Mouse (Mus musculus) MEL (cell line): ENCODE measurements around the gene Csrnp1. TPM values are rescaled to one million over a fixed set of nuclear protein-coding genes. Genes with fewer than 3 reads are reported as not detected.

ENCODE experiments used
- DNase-seq: peaks from one replicate; pipeline ENCODE4 v3.0.0; 2011; ENCODE audit warnings: low read depth, low spot score
- H3K27ac ChIP-seq: 2 replicates; pipeline ENCODE4 v1.5.1; 2012; ENCODE audit warnings: low read depth, mild to moderate bottlenecking, control low read depth, low read length, moderate library complexity; ENCODE audit not compliant: control insufficient read depth
- H3K27me3 ChIP-seq, 2 experiments: fragments of 150-350 bp in 1 of 2; sonication (generic) in 1 of 2; 2 replicates each; pipeline ENCODE4 v1.6.1; 2012; ENCODE audit warnings: low read length in 2 of 2, mild to moderate bottlenecking in 2 of 2, improper control_type of control experiment in 1 of 2, moderate library complexity in 1 of 2; ENCODE audit not compliant: insufficient read depth in 2 of 2, control insufficient read depth in 1 of 2
- H3K36me3 ChIP-seq, 2 experiments: 2 replicates each; pipeline ENCODE4 v1.6.1; 2012 to 2014; ENCODE audit warnings: low read length in 2 of 2, improper control_type of control experiment in 1 of 2, inconsistent platforms in 1 of 2, mild to moderate bottlenecking in 1 of 2; ENCODE audit not compliant: insufficient read depth in 2 of 2, control insufficient read depth in 1 of 2
- H3K4me1 ChIP-seq, 2 experiments: fragments of 150-350 bp in 1 of 2; sonication (generic) in 1 of 2; 2 replicates each; pipeline ENCODE4 v1.6.1; 2012; ENCODE audit warnings: low read length in 2 of 2, improper control_type of control experiment in 1 of 2, mild to moderate bottlenecking in 1 of 2; ENCODE audit not compliant: insufficient read depth in 2 of 2, control insufficient read depth in 1 of 2
- H3K4me3 ChIP-seq, 2 experiments: fragments of 150-350 bp in 1 of 2; sonication (generic) in 1 of 2; 2 replicates each; pipeline ENCODE4 v1.5.1; 2012; ENCODE audit warnings: low read depth in 2 of 2, low read length in 2 of 2, mild to moderate bottlenecking in 2 of 2, moderate library complexity in 2 of 2, control low read depth in 1 of 2, improper control_type of control experiment in 1 of 2; ENCODE audit not compliant: control insufficient read depth in 1 of 2, insufficient read depth in 1 of 2
- H3K79me2 ChIP-seq: 2 replicates; pipeline ENCODE4 v1.6.1; 2012; ENCODE audit warnings: mild to moderate bottlenecking, low read length, moderate library complexity; ENCODE audit not compliant: control insufficient read depth, poor library complexity, insufficient read depth
- H3K9ac ChIP-seq: 2 replicates; pipeline ENCODE4 v1.6.1; 2012; ENCODE audit warnings: low read depth, mild to moderate bottlenecking, control low read depth, low read length, moderate library complexity; ENCODE audit not compliant: control insufficient read depth, poor library complexity, severe bottlenecking
- H3K9me3 ChIP-seq: fragments of 150-350 bp; sonication (generic); replicated peaks from 2 replicates; pipeline ENCODE4 v1.6.1; 2012; ENCODE audit warnings: mild to moderate bottlenecking, low read length, improper control_type of control experiment, moderate library complexity; ENCODE audit not compliant: insufficient read depth
- BHLHE40 ChIP-seq: IDR thresholded peaks from 2 replicates; pipeline ENCODE4 v1.6.1; 2012; ENCODE audit warnings: low read depth, mild to moderate bottlenecking, inconsistent platforms, low read length, improper control_type of control experiment, borderline replicate concordance
- ELF1 ChIP-seq: IDR thresholded peaks from 2 replicates; pipeline ENCODE4 v1.6.1; 2014; ENCODE audit warnings: low read depth, mild to moderate bottlenecking, inconsistent platforms, low read length, improper control_type of control experiment, moderate library complexity
- ETS1 ChIP-seq: IDR thresholded peaks from 2 replicates; pipeline ENCODE4 v1.6.1; 2012; ENCODE audit warnings: low read depth, mild to moderate bottlenecking, inconsistent platforms, low read length, improper control_type of control experiment, moderate library complexity
- GATA1 ChIP-seq: IDR thresholded peaks from 2 replicates; pipeline ENCODE4 v1.6.1; 2011; ENCODE audit warnings: low read depth, low read length, improper control_type of control experiment
- HCFC1 ChIP-seq: IDR thresholded peaks from 2 replicates; pipeline ENCODE4 v1.6.1; 2012; ENCODE audit warnings: low read depth, mild to moderate bottlenecking, inconsistent platforms, low read length, improper control_type of control experiment, moderate library complexity
- MAFK ChIP-seq: IDR thresholded peaks from 2 replicates; pipeline ENCODE4 v1.6.1; 2011; ENCODE audit warnings: low read depth, mild to moderate bottlenecking, low read length, improper control_type of control experiment, borderline replicate concordance
- MAZ ChIP-seq: IDR thresholded peaks from 2 replicates; pipeline ENCODE4 v1.6.1; 2012; ENCODE audit warnings: low read depth, mild to moderate bottlenecking, inconsistent platforms, low read length, improper control_type of control experiment
- MEF2A ChIP-seq: IDR thresholded peaks from 2 replicates; pipeline ENCODE4 v1.6.1; 2014; ENCODE audit warnings: low read depth, mild to moderate bottlenecking, inconsistent platforms, low read length, improper control_type of control experiment; ENCODE audit not compliant: poor library complexity, insufficient replicate concordance, severe bottlenecking; ENCODE audit errors: extremely low read depth
- MXI1 ChIP-seq: IDR thresholded peaks from 2 replicates; pipeline ENCODE4 v1.6.1; 2011; ENCODE audit warnings: mild to moderate bottlenecking, low read depth, low read length, improper control_type of control experiment
- MYB ChIP-seq: IDR thresholded peaks from 2 replicates; pipeline ENCODE4 v1.6.1; 2011; ENCODE audit warnings: mild to moderate bottlenecking, low read depth, low read length, improper control_type of control experiment
- POLR2A ChIP-seq, 2 experiments: IDR thresholded peaks; 2 replicates each; pipeline ENCODE4 v1.6.1; 2011 to 2012; ENCODE audit warnings: low read length in 2 of 2, mild to moderate bottlenecking in 2 of 2, control low read depth in 1 of 2, improper control_type of control experiment in 1 of 2, low read depth in 1 of 2, moderate library complexity in 1 of 2; ENCODE audit not compliant: control insufficient read depth in 1 of 2, insufficient read depth in 1 of 2, poor library complexity in 1 of 2
- POLR2AphosphoS2 ChIP-seq: IDR thresholded peaks from 2 replicates; pipeline ENCODE4 v1.6.1; 2011; ENCODE audit warnings: low read length, improper control_type of control experiment
- RAD21 ChIP-seq: IDR thresholded peaks from 2 replicates; pipeline ENCODE4 v1.6.1; 2011; ENCODE audit warnings: mild to moderate bottlenecking, low read depth, low read length, improper control_type of control experiment
- RCOR1 ChIP-seq: IDR thresholded peaks from 2 replicates; pipeline ENCODE4 v1.6.1; 2012; ENCODE audit warnings: low read depth, mild to moderate bottlenecking, inconsistent platforms, low read length, improper control_type of control experiment
- SIN3A ChIP-seq: IDR thresholded peaks from 2 replicates; pipeline ENCODE4 v1.6.1; 2012; ENCODE audit warnings: low read length, improper control_type of control experiment, inconsistent platforms
- SMC3 ChIP-seq: IDR thresholded peaks from 2 replicates; pipeline ENCODE4 v1.6.1; 2011; ENCODE audit warnings: low read depth, low read length, improper control_type of control experiment
- TBP ChIP-seq: IDR thresholded peaks from 2 replicates; pipeline ENCODE4 v1.8.0; 2011; ENCODE audit warnings: low read depth, low read length, improper control_type of control experiment
- USF1 ChIP-seq: IDR thresholded peaks from 2 replicates; pipeline ENCODE4 v1.6.1; 2014; ENCODE audit warnings: low read depth, mild to moderate bottlenecking, inconsistent platforms, low read length, improper control_type of control experiment, moderate library complexity
- USF2 ChIP-seq, 2 experiments: IDR thresholded peaks; 2 replicates each; pipeline ENCODE4 v1.6.1; 2011 to 2012; ENCODE audit warnings: improper control_type of control experiment in 2 of 2, low read length in 2 of 2, borderline replicate concordance in 1 of 2, inconsistent platforms in 1 of 2, low read depth in 1 of 2, mild to moderate bottlenecking in 1 of 2; ENCODE audit not compliant: insufficient read depth in 1 of 2
- ZC3H11A ChIP-seq: IDR thresholded peaks from 2 replicates; pipeline ENCODE4 v1.6.1; 2012; ENCODE audit warnings: low read depth, mild to moderate bottlenecking, inconsistent platforms, low read length, improper control_type of control experiment
- ZNF384 ChIP-seq: IDR thresholded peaks from 2 replicates; pipeline ENCODE4 v1.6.1; 2012; ENCODE audit warnings: low read depth, mild to moderate bottlenecking, inconsistent platforms, low read length, improper control_type of control experiment
- polyA plus RNA-seq, 2 experiments: library from polyadenylated mRNA; stranded (reverse) in 1 of 2; unstranded in 1 of 2; fragments of >175 nt in 1 of 2; fragments of >200 nt in 1 of 2; gene quantifications; 2 replicates each; pipeline versions ENCODE4 v1.2.1 to v1.2.4; 2012; ENCODE audit warnings: low replicate concordance in 2 of 2, low read depth in 1 of 2; ENCODE audit not compliant: insufficient read length in 2 of 2, insufficient read depth in 1 of 2, missing spikeins in 1 of 2
- total RNA-seq: library from RNA; depleted of rRNA; stranded (reverse); fragments of 300-350 nt; gene quantifications from 2 replicates; pipeline ENCODE4 v1.2.3, GENCODE M21; 2012

Gene Csrnp1
- total and polyA plus RNA-seq, 3 experiments = 3.7 to 8.1 TPM; not detected in 1

GRCm38 (mm10) chr9:119996080-119996479, 11.6 kb upstream of the Csrnp1 start:
- Histone ChIP-seq H3K4me1 (peaks cover 14 to 18% of the 10 kb centered on the region in 2 experiments), H3K27ac (no peak overlapping the region), H3K36me3 (peaks cover 0 to 12% of the 10 kb centered on the region in 2 experiments; a peak in 1 of 4 replicates), H3K4me3 (no peak overlapping the region), H3K27me3 (no peaks in the 10 kb centered on the region; a peak in 1 of 4 replicates), H3K9me3 (no peaks in the 10 kb centered on the region), H3K9ac (no peak overlapping the region), H3K79me2 (no peaks in the 10 kb centered on the region)
- TF ChIP-seq ELF1 (no peak), POLR2A (IDR thresholded peaks at IDR 0.05; ENCODE audit: control insufficient read depth in 1 of 2, insufficient read depth in 1 of 2, low read depth in 1 of 2, low read length in 2 of 2, poor library complexity in 1 of 2) (no peak), SMC3 (no peak), MYB (no peak)
- no peak for DNase-seq

- Histone ChIP-seq H3K4me1 (peaks cover 14 to 18% of the 10 kb centered on the region in 2 experiments), H3K27me3 (no peaks in the 10 kb centered on the region), H3K27ac (no peak overlapping the region)
- DNase-seq = peak; percentile 22
- TF ChIP-seq USF1 (peak; percentile 25; the same call in 1 of the 2 replicates), ZC3H11A (no peak), GATA1 (0 out of 2 replicates have a peak, but pooled peaks have one; percentile 11), BHLHE40 (peak; percentile 77; the same call in 1 of the 2 replicates), SMC3 (no peak), ETS1 (peak; percentile 74), MAFK (peak; percentile 28; the same call in 1 of the 2 replicates)
- TF ChIP-seq, all 39 proteins: peak for 5
- Histone ChIP-seq H3K36me3 (peaks cover 0 to 12% of the 10 kb centered on the region in 2 experiments; a peak in 1 of 4 replicates), H3K79me2 (no peaks in the 10 kb centered on the region), H3K9ac (no peak overlapping the region), H3K4me3 (no peak overlapping the region), H3K9me3 (no peaks in the 10 kb centered on the region)
These were observed 9.7 kb upstream of the Csrnp1 start for GRCm38 (mm10) chr9:119994207-119994606.

- DNase-seq = peak; percentile 40
- no peaks in the 10 kb centered on the region for H3K9me3 ChIP-seq
- TF ChIP-seq POLR2A (IDR thresholded peaks at IDR 0.05; ENCODE audit: control insufficient read depth in 1 of 2, insufficient read depth in 1 of 2, low read depth in 1 of 2, low read length in 2 of 2, poor library complexity in 1 of 2) (no peak), MXI1 (peak; percentile 76), RAD21 (no peak), POLR2AphosphoS2 (no peak), USF2 (IDR thresholded peaks at IDR 0.05; ENCODE audit: borderline replicate concordance in 1 of 2, insufficient read depth in 1 of 2, low read depth in 1 of 2, low read length in 2 of 2) (no peak), MAFK (no peak), SMC3 (no peak), ELF1 (no peak), GATA1 (peak; percentile 57), USF1 (no peak), ETS1 (peak; percentile 38), SIN3A (peak; percentile 72), TBP (no peak), HCFC1 (no peak), RCOR1 (0 out of 2 replicates have a peak, but pooled peaks have one; percentile 45), MYB (no peak), MAZ (no peak), ZNF384 (no peak), MEF2A (no peak)
These were observed 8.8 kb upstream of the Csrnp1 start for GRCm38 (mm10) chr9:119993092-119993844.

More at GRCm38 (mm10) chr9:119993092-119993844, 8.8 kb upstream of the Csrnp1 start:
- peaks cover 0 to 12% of the 10 kb centered on the region in 2 experiments; a peak in 1 of 4 replicates for H3K36me3 ChIP-seq
- H3K4me3 ChIP-seq = peak overlapping the region; percentile 16 to 40; a peak in 2 of 4 replicates
- peak overlapping the region; percentile 47 for H3K9ac ChIP-seq
- H3K4me1 ChIP-seq = peaks cover 14 to 18% of the 10 kb centered on the region in 2 experiments
- H3K79me2 ChIP-seq = no peaks in the 10 kb centered on the region
- H3K27me3 ChIP-seq = no peaks in the 10 kb centered on the region
- peak overlapping the region; percentile 30; the same call in 1 of the 2 replicates for H3K27ac ChIP-seq
